Mouse (Mus musculus) heart, adult 2 months (tissue): Measurements from ENCODE around the gene Galnt2.

Experiments
- CTCF ChIP-seq: fragments of 200-600 bp; IDR thresholded peaks from 2 replicates; pipeline ENCODE4 v1.8.1; 2022; ENCODE audit warnings: antibody characterized with exemption, mild to moderate bottlenecking, moderate library complexity
- EP300 ChIP-seq: fragments of 200-500 bp; IDR thresholded peaks from 2 replicates; pipeline ENCODE4 v1.6.1; 2011; ENCODE audit warnings: low read depth, low read length, control low read depth; ENCODE audit not compliant: insufficient read depth
- POLR2A ChIP-seq: fragments of 200-500 bp; IDR thresholded peaks from 2 replicates; pipeline ENCODE4 v1.6.1; 2011; ENCODE audit warnings: mild to moderate bottlenecking, low read depth, low read length, control low read depth; ENCODE audit not compliant: insufficient read depth

DNA sequence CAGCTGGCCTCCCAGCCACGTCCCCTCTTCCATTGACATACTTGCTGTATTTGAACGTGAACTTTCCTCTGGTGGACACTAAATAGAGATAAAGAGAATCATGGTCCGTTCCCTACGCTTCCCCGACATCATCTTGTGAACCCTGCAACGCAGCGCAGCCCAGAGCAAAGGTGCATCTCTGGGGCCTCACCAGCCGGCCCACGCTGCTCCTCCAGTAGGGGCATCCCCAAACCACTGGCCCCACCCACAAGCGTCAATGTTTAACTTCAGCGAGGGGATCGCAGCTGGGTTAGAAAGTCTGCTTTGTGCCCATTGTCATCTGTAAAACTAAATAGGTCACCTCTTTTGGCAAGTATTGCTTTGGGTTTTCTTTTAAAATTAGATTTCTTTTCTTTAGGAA is 112.8 kb downstream of the Galnt2 start:
- TF ChIP-seq CTCF: no peak
- no peak for TF ChIP-seq POLR2A
- TF ChIP-seq EP300: no peak
